Mouse (Mus musculus) hindbrain, postnatal 0 days (tissue): ENCODE measurements at regions not wholly inside any gene's neighbourhood (a gene's known extent, or its start where the extent isn't known, plus 50 kb on each side); places are given as distances from the start of the nearest gene placed in this dataset.

Experiments
- ATAC-seq: fragments of 200-750 bp; cut with Nextera tagmentation; 2 replicates; pipeline ENCODE4 v1.8.0; 2017; ENCODE audit warnings: mild to moderate bottlenecking, moderate TSS enrichment, moderate library complexity
- DNase-seq: peaks from one replicate; pipeline ENCODE4 v3.0.0-alpha.2; 2015; ENCODE audit warnings: low spot score
- H3K27ac ChIP-seq: fragments of 300-500 bp; sonication (generic); 2 replicates; pipeline ENCODE4 v1.5.1; 2014; ENCODE audit warnings: mild to moderate bottlenecking
- H3K27me3 ChIP-seq: fragments of 300-500 bp; sonication (generic); 2 replicates; pipeline ENCODE4 v1.6.1; 2014; ENCODE audit warnings: low read length, mixed read lengths; ENCODE audit not compliant: insufficient read depth
- H3K36me3 ChIP-seq: fragments of 300-500 bp; sonication (generic); 2 replicates; pipeline ENCODE4 v1.6.1; 2014; ENCODE audit warnings: low read length, mixed read lengths; ENCODE audit not compliant: insufficient read depth
- H3K4me1 ChIP-seq: fragments of 300-500 bp; sonication (generic); 2 replicates; pipeline ENCODE4 v1.6.1; 2014; ENCODE audit warnings: antibody characterized with exemption, low read length, mixed read lengths; ENCODE audit not compliant: insufficient read depth
- H3K4me2 ChIP-seq: fragments of 300-500 bp; sonication (generic); 2 replicates; pipeline ENCODE4 v1.6.1; 2014; ENCODE audit warnings: low read depth, mild to moderate bottlenecking, low read length, moderate library complexity, mixed read lengths
- H3K4me3 ChIP-seq: fragments of 300-500 bp; sonication (generic); 2 replicates; pipeline ENCODE4 v1.5.1; 2014; ENCODE audit warnings: low read length
- H3K9ac ChIP-seq: fragments of 300-500 bp; sonication (generic); replicated peaks from 2 replicates; pipeline ENCODE4 v1.6.1; 2014; ENCODE audit warnings: mild to moderate bottlenecking, low read length, moderate library complexity, mixed read lengths
- H3K9me3 ChIP-seq: fragments of 300-500 bp; sonication (generic); 2 replicates; pipeline ENCODE4 v1.6.1; 2016; ENCODE audit warnings: low read length, mixed read lengths
- CTCF ChIP-seq: IDR thresholded peaks from 2 replicates; pipeline ENCODE4 v1.5.1; 2016; ENCODE audit warnings: antibody characterized with exemption, control low read depth, low read depth
- WGBS: fragments of 180-500 bp; shearing (Covaris S2); extraction: QIAGEN DNeasy Blood & Tissue Kit; methylation state at CpG from one replicate; pipeline ENCODE4 v1.1.7; 2014; 5-methylcytosine and 5-hydroxymethylcytosine counted together

GRCm38 (mm10) chr10:38147421-38147820 lies 674.2 kb downstream of the Rfpl4b start:
- DNase-seq (no peak), ATAC-seq (no peak)
- H3K4me1 ChIP-seq, result no peaks in the 10 kb centered on the region
- no peak overlapping the region for H3K4me2 ChIP-seq
- no peak for TF ChIP-seq CTCF
- H3K9me3 ChIP-seq, result no peaks in the 10 kb centered on the region
- H3K9ac ChIP-seq, result no peak overlapping the region
- no peak overlapping the region for H3K4me3 ChIP-seq
- H3K36me3 ChIP-seq, result no peaks in the 10 kb centered on the region
- 90% methylated on average over 2 of the region's 2 CpGs for WGBS
- H3K27me3 ChIP-seq, result no peaks in the 10 kb centered on the region
- H3K27ac ChIP-seq, result no peak overlapping the region

DNA sequence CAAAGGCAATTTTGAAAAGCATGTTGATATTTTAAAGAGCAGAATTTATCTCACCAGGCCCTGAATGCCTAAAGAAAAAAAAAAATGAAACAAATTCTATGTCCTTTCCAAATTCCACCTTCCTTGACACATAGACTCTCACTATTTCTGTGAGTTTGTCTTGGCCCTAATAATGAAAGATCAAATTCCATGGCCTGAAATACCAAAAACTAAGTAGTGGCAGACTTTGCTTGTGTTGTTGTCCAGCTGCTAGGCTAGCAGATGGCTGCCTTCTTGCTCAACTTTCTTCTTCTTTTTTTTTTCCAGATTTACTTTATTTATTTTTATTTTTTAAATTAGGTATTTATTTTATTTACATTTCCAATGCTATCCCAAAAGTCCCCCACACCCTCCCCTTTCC lies 682.4 kb downstream of the Rfpl4b start:
- Histone ChIP-seq H3K9me3 (no peaks in the 10 kb centered on the region), H3K27me3 (no peaks in the 10 kb centered on the region), H3K27ac (no peak overlapping the region), H3K36me3 (no peaks in the 10 kb centered on the region), H3K4me1 (no peaks in the 10 kb centered on the region), H3K4me2 (no peak overlapping the region), H3K4me3 (no peak overlapping the region), H3K9ac (no peak overlapping the region)
- DNase-seq (no peak), ATAC-seq (no peak)
- TF ChIP-seq CTCF, result no peak

GRCm38 (mm10) chr10:38121911-38122573 lies 699.5 kb downstream of the Rfpl4b start:
- H3K27ac ChIP-seq, result no peak overlapping the region
- ATAC-seq (no peak), DNase-seq (peak; percentile 6)
- WGBS, result 68% methylated on average over 3 of the region's 3 CpGs
- no peaks in the 10 kb centered on the region for H3K4me1 ChIP-seq
- no peaks in the 10 kb centered on the region for H3K9me3 ChIP-seq
- H3K4me2 ChIP-seq, result no peak overlapping the region
- H3K4me3 ChIP-seq, result no peak overlapping the region
- no peak overlapping the region for H3K9ac ChIP-seq
- no peaks in the 10 kb centered on the region for H3K36me3 ChIP-seq
- TF ChIP-seq CTCF, result no peak
- H3K27me3 ChIP-seq, result no peaks in the 10 kb centered on the region

- no peak for DNase-seq
- no peak overlapping the region for H3K4me3 ChIP-seq
- no peak for ATAC-seq
- no peaks in the 10 kb centered on the region for H3K9me3 ChIP-seq
- no peak overlapping the region for H3K27ac ChIP-seq
- no peaks in the 10 kb centered on the region for H3K36me3 ChIP-seq
- WGBS, result 91% methylated on average over 1 of the region's 1 CpGs
- no peaks in the 10 kb centered on the region for H3K27me3 ChIP-seq
- no peak for TF ChIP-seq CTCF
- H3K9ac ChIP-seq, result no peak overlapping the region
- no peak overlapping the region for H3K4me2 ChIP-seq
- no peaks in the 10 kb centered on the region for H3K4me1 ChIP-seq
Observed at GRCm38 (mm10) chr10:38118601-38119000, 703.0 kb downstream of the Rfpl4b start.

DNA sequence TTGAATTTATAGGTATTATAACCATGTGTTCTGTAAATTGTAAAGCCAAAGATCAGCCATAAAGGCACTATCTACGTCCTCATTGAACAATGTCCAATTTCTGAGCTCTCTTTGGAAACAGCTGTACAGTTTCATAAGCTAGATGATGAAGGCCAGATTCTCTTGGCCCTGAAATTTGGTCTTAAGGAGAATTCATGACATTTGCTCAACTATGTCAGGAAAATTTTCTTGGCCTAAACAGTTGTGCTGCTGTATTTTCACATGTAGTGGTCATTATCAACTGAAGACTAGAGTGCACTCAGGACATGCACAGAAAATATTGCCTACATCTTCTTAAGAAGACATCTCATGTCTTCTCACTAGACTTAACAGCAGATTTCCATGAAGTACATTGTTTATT lies 705.1 kb downstream of the Rfpl4b start:
- Histone ChIP-seq H3K4me3 (no peak overlapping the region), H3K9me3 (no peaks in the 10 kb centered on the region), H3K4me2 (no peak overlapping the region), H3K4me1 (no peaks in the 10 kb centered on the region), H3K27me3 (no peaks in the 10 kb centered on the region), H3K27ac (no peak overlapping the region), H3K9ac (no peak overlapping the region), H3K36me3 (no peaks in the 10 kb centered on the region)
- no peak for ATAC-seq
- DNase-seq, result no peak
- WGBS, result 87% methylated on average over 1 of the region's 1 CpGs
- no peak for TF ChIP-seq CTCF

DNA sequence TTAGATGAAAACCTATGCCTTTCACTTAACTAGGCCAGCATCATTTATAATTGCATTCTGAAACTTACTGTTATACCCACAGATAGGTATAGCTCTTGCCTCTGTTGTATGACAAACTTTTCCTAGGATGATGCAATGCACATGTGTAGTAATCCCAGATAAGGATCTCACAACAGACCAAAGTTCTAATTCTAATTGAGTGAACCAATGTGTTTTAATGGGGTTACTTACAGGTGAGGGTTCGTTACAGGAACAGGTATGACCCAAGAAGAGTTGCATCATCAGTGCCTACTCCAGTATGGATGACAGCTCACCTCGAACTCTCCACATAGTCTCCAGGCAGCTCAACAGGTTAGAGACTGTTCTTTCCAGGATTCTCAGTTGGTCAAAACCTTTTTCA lies 707.4 kb downstream of the Rfpl4b start:
- WGBS, result 86% methylated on average over 2 of the region's 2 CpGs
- Histone ChIP-seq H3K4me1 (no peaks in the 10 kb centered on the region), H3K27ac (no peak overlapping the region), H3K36me3 (no peaks in the 10 kb centered on the region), H3K9ac (no peak overlapping the region), H3K4me3 (no peak overlapping the region), H3K4me2 (no peak overlapping the region), H3K9me3 (no peaks in the 10 kb centered on the region), H3K27me3 (no peaks in the 10 kb centered on the region)
- DNase-seq (no peak), ATAC-seq (no peak)
- no peak for TF ChIP-seq CTCF

DNA sequence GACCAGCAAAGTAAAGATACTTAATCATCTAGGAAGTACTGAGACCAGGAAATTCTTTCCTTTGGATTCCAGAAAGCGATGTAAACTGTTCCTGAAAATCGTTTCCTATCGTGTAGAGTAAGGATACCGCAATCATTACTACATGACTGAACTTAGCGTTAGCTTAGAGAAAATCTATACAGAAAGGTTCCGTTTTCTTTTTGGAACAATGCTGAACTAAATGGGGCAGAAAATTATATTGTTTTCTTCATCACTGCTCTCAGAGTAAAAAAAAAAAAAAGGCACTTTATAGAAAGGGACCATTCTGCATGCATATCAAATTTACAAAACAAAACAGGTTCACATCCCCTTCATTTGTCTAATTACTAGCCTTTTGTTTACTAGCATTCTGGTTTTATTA lies 713.0 kb downstream of the Rfpl4b start:
- Histone ChIP-seq H3K27ac (no peak overlapping the region), H3K4me2 (no peak overlapping the region), H3K4me3 (no peak overlapping the region), H3K9ac (no peak overlapping the region), H3K36me3 (no peaks in the 10 kb centered on the region), H3K27me3 (no peaks in the 10 kb centered on the region), H3K9me3 (no peaks in the 10 kb centered on the region), H3K4me1 (no peaks in the 10 kb centered on the region)
- 54% methylated on average over 6 of the region's 6 CpGs for WGBS
- DNase-seq (no peak), ATAC-seq (no peak)
- no peak for TF ChIP-seq CTCF
